Mouse (Mus musculus) kidney, embryonic 14.5 days (tissue): ENCODE data around the gene Pcyt2. TPM values are rescaled to one million over a fixed set of nuclear protein-coding genes. Genes with fewer than 3 reads are reported as not detected.
A peak's percentile ranks its signal among the peaks of the same experiment; 100 is the strongest.

ENCODE experiments used
- ATAC-seq: fragments of 200-750 bp; cut with Nextera tagmentation; 2 replicates; pipeline ENCODE4 v1.8.0; 2017; ENCODE audit warnings: moderate number of reproducible peaks, mild to moderate bottlenecking, moderate TSS enrichment, moderate library complexity; ENCODE audit not compliant: low FRiP score, low TSS enrichment
- H3K27ac ChIP-seq: fragments of 300-500 bp; sonication (generic); 2 replicates; pipeline ENCODE4 v1.5.1; 2014; ENCODE audit warnings: low read depth, mild to moderate bottlenecking, low read length, moderate library complexity, mixed read lengths
- H3K27me3 ChIP-seq: fragments of 300-500 bp; sonication (generic); 2 replicates; pipeline ENCODE4 v1.6.1; 2014; ENCODE audit warnings: mild to moderate bottlenecking, low read length; ENCODE audit not compliant: control insufficient read depth, insufficient read depth
- H3K36me3 ChIP-seq: fragments of 300-500 bp; sonication (generic); 2 replicates; pipeline ENCODE4 v1.6.1; 2014; ENCODE audit warnings: low read length, mixed read lengths; ENCODE audit not compliant: control insufficient read depth, insufficient read depth
- H3K4me1 ChIP-seq: fragments of 300-500 bp; sonication (generic); 2 replicates; pipeline ENCODE4 v1.6.1; 2014; ENCODE audit warnings: low read length, mixed read lengths; ENCODE audit not compliant: control insufficient read depth, insufficient read depth
- H3K4me2 ChIP-seq: fragments of 300-500 bp; sonication (generic); replicated peaks from 2 replicates; pipeline ENCODE4 v1.6.1; 2014; ENCODE audit warnings: low read depth, mild to moderate bottlenecking, low read length
- H3K4me3 ChIP-seq: fragments of 300-500 bp; sonication (generic); 2 replicates; pipeline ENCODE4 v1.5.1; 2014; ENCODE audit warnings: mild to moderate bottlenecking, low read length
- H3K9ac ChIP-seq: fragments of 300-500 bp; sonication (generic); 2 replicates; pipeline ENCODE4 v1.6.1; 2014; ENCODE audit warnings: low read depth, mild to moderate bottlenecking, low read length, moderate library complexity
- H3K9me3 ChIP-seq: fragments of 300-500 bp; sonication (generic); 2 replicates; pipeline ENCODE4 v1.6.1; 2016; ENCODE audit warnings: low read length; ENCODE audit not compliant: control insufficient read depth
- WGBS: fragments of 180-500 bp; shearing (Covaris S2); extraction: QIAGEN DNeasy Blood & Tissue Kit; methylation state at CpG from one replicate; pipeline ENCODE4 v1.1.7; 2014; 5-methylcytosine and 5-hydroxymethylcytosine counted together
- polyA plus RNA-seq: library from polyadenylated mRNA; unstranded; fragments of >200 nt; fragmentation: Nextera tagmentation; extraction: Ambion mirVana; gene quantifications from 2 replicates; pipeline ENCODE4 v1.2.1, GENCODE M21; 2014

The Pcyt2 gene
- polyA plus RNA-seq, 1 experiment from 2014 or later = 82.7 TPM

DNA sequence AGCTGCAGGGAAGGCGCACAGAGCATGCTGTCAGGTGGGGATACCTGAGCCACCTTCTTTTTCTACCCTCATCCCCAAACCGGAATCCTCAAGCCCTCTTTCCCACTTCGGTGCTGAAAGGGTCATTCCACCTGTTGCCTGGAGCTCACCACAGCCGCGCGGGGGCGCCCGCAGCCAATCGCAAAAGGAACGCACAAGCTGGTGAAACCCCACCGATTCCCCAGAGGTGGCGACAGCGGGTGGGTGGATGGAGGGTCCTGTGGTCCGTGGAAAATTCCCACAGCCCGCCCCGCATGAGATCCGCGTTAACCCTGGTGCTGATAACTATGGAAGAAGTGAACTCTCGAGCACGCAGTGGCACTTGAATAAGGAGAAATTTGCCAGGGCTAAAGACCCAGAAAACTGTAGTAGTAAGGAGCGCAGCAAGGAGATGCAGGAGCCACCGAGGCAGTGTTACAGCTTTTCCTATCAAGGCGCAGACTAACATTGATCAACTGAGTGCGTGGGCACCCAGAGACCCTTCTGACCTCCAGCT is 41.2 kb upstream of the Pcyt2 start:
- peaks cover 60% of the 10 kb centered on the region for H3K27me3 ChIP-seq
- peaks cover 18% of the 10 kb centered on the region for H3K4me1 ChIP-seq
- no peaks in the 10 kb centered on the region for H3K36me3 ChIP-seq
- no peak overlapping the region; the same call in 1 of the 2 replicates for H3K4me3 ChIP-seq
- peak; percentile 36; the same call in 1 of the 2 replicates for ATAC-seq
- no peaks in the 10 kb centered on the region for H3K9me3 ChIP-seq
- H3K4me2 ChIP-seq = peak overlapping the region; percentile 5; the same call in 1 of the 2 replicates
- H3K27ac ChIP-seq = no peak overlapping the region
- H3K9ac ChIP-seq = no peak overlapping the region
- 2% methylated on average over 24 of the region's 24 CpGs for WGBS

DNA sequence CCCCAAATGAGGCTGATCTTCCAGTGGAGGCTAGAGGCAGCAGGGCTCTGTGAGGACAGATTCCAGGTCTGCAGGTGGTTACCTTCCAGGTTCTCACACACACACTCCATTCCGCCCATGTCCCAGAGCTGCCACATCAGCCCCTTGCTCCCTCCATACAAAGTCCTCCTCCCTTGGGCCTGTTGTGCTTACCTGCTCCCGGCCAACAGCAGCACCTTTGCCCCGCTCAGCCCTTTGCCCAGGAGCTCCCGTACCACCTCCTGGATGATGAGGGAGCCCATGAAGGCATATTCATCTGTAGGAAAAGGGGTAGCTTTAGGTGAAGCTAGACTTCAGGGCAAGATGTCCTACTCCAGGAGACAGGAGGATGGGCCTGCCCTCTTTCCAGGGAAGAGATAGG is 39.6 kb upstream of the Pcyt2 start:
- Histone ChIP-seq H3K27me3 (peaks cover 44% of the 10 kb centered on the region), H3K36me3 (no peaks in the 10 kb centered on the region), H3K4me3 (no peak overlapping the region), H3K27ac (no peak overlapping the region), H3K4me1 (peaks cover 18% of the 10 kb centered on the region), H3K9me3 (no peaks in the 10 kb centered on the region), H3K9ac (no peak overlapping the region), H3K4me2 (no peak overlapping the region)
- no peak for ATAC-seq
- WGBS = 90% methylated on average over 4 of the region's 4 CpGs

DNA sequence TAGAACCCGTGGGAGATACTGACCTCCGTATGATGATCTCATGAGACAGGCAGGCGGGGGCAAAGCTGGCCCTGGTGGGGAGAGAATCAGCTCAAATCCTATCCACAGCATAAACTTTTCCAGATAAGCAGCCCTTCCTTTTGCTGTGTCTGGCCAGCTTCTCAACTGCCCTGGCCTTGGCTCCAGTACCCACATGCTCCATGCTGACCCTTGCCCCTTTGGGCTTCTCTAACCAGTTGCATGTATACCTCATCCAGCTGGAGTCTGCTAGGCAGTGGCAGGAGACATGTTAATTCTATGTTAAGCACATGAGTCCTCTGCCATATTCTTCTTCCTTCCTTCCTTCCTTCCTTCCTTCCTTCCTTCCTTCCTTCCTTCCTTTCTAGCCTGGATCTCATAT is 37.0 kb upstream of the Pcyt2 start:
- Histone ChIP-seq H3K27me3 (peaks cover 18% of the 10 kb centered on the region), H3K4me1 (peaks cover 5% of the 10 kb centered on the region; the same call in 1 of the 2 replicates), H3K9ac (no peak overlapping the region), H3K9me3 (no peaks in the 10 kb centered on the region), H3K4me2 (no peak overlapping the region), H3K36me3 (no peaks in the 10 kb centered on the region), H3K27ac (no peak overlapping the region), H3K4me3 (no peak overlapping the region)
- WGBS = 74% methylated on average over 3 of the region's 3 CpGs
- no peak for ATAC-seq

DNA sequence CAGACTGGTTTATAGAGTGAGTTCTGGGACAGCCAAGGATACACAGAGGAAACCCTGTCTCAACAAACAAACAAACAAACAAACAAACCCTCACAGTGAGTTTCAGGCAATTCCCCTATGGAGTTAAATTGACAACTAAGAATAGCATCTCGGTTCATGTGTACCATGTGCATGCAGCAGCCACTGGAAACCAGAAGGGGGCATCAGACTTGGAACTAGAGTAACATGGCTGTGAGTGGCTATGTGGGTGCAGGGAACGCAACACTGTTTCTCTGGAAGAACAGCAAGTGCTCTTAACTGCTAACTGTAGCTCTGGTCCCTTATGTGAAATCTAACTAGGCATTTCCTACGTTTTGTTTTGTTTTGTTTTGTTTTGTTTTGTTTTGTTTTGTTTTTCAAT is 34.1 kb upstream of the Pcyt2 start:
- Histone ChIP-seq H3K36me3 (no peaks in the 10 kb centered on the region), H3K27me3 (peaks cover 4% of the 10 kb centered on the region; the same call in 1 of the 2 replicates), H3K4me1 (peaks cover 6% of the 10 kb centered on the region), H3K9ac (no peak overlapping the region), H3K4me2 (no peak overlapping the region), H3K9me3 (no peaks in the 10 kb centered on the region), H3K27ac (no peak overlapping the region), H3K4me3 (no peak overlapping the region)
- WGBS = 81% methylated on average over 3 of the region's 3 CpGs
- ATAC-seq = no peak

DNA sequence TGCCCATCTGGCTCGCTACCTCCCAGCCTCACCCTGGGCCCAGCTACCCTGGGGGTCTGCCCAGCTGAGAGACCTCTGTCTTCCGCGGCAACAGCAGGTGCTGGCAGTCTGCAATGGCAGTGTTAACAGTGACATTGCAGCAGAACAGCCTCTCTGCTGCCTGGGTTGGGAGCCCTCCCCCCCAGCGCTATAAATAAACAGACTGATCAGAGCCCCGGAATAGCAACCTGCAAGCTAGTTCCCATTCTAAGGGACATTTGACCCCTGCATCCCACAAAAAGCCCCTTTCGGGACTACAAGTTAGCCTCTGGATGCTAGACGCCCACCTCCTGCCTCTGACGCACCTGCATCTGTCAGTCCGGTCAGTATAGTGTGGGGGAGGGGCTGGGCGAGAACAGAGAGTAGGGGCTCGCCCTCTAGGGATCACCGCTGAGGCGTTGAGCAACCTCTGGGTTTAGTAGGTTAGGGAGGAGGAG is 30.3 kb upstream of the Pcyt2 start, which contains the start of gene Myadml2:
Gene Myadml2 (minus strand): TSS at position 158 of the 476 bp plus-strand sequence.
- ATAC-seq = no peak
- WGBS = 7% methylated on average over 13 of the region's 13 CpGs
- H3K9me3 ChIP-seq = no peaks in the 10 kb centered on the region
- H3K4me3 ChIP-seq = peak within 1 kb of the TSS; percentile 9; the same call in 1 of the 2 replicates
- peaks cover 9% of the 10 kb centered on the region for H3K4me1 ChIP-seq
- H3K9ac ChIP-seq = peak within 1 kb of the TSS; percentile 9; the same call in 1 of the 2 replicates
- H3K27me3 ChIP-seq = peaks cover 4% of the 10 kb centered on the region; the same call in 1 of the 2 replicates
- no peak within 1 kb of the TSS for H3K27ac ChIP-seq
- no peaks in the 10 kb centered on the region for H3K36me3 ChIP-seq
- peak within 1 kb of the TSS; percentile 42 for H3K4me2 ChIP-seq

DNA sequence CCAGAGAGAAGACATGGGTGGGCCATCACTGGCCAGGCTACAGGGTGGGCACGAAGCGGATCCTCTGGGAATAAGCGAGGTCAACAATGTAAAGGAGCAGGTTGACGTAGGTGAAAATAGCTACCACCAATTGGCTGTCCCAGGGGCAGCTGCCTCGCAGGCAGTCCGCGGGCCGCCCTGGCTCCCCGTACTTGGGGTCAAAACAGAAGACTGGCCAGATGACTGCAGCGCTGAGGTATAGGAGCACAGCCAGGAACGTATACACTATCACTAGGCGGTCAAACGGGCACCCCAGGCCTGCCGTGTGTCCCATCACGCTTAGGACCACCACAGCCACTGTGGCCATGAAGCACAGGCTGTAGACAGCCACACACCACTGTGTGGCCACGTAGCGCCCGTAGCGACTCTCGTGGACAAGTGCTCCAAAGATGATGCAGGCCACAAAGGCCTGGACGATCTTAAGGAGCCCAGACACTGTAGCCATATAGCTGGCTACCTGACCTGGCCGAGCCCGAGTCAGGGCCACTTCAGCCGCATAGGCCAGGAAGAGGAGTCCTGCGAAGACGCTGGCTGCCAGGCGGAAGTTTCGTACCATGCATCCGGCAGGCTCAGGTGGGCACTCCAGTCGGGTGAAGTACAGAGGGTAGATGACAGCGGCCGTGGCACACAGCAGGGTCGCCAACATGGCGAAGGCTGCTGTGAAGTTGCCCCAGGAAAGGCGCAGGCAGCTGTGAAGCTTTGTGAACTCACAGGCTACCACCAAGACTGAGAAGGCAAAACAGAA is 29.5 kb upstream of the Pcyt2 start:
- Histone ChIP-seq H3K4me2 (no peak overlapping the region; the same call in 1 of the 2 replicates), H3K4me1 (peaks cover 9% of the 10 kb centered on the region), H3K27ac (no peak overlapping the region), H3K9me3 (no peaks in the 10 kb centered on the region), H3K36me3 (no peaks in the 10 kb centered on the region), H3K9ac (0 out of 2 replicates have a peak overlapping the region, but pooled peaks have one; percentile 9), H3K4me3 (no peak overlapping the region), H3K27me3 (peaks cover 4% of the 10 kb centered on the region; the same call in 1 of the 2 replicates)
- WGBS = 81% methylated on average over 35 of the region's 35 CpGs
- no peak for ATAC-seq

DNA sequence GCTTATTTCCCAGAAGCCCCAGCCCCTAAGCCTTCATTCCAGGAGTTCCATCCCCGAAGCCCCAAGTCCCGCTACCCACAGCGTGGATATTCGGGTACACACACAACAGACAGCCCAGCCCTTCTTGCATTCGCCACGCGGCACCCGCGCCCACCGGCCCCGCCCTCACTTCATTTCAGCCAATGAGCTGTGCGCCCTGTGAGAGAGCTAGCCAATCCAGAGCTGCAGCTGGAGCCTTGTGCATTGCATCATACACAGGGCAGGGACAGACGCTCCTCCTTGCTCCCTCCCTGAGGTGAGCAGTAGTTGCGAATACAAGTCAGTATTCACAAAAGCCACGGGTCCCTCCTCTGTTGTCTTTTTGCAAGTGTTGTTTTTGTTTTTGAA is 25.9 kb upstream of the Pcyt2 start, which contains the start of gene Pycr1:
Gene Pycr1 (minus strand): TSS at position 169 of the 387 bp plus-strand sequence.
- Histone ChIP-seq H3K9ac (peak within 1 kb of the TSS; percentile 68), H3K4me1 (peaks cover 9% of the 10 kb centered on the region), H3K4me2 (peak within 1 kb of the TSS; percentile 95), H3K27ac (no peak within 1 kb of the TSS), H3K9me3 (no peaks in the 10 kb centered on the region), H3K4me3 (peak within 1 kb of the TSS; percentile 55), H3K36me3 (no peaks in the 10 kb centered on the region), H3K27me3 (peaks cover 4% of the 10 kb centered on the region; the same call in 1 of the 2 replicates)
- peak; percentile 99 for ATAC-seq
- under 1% methylated on average over 15 of the region's 15 CpGs for WGBS

DNA sequence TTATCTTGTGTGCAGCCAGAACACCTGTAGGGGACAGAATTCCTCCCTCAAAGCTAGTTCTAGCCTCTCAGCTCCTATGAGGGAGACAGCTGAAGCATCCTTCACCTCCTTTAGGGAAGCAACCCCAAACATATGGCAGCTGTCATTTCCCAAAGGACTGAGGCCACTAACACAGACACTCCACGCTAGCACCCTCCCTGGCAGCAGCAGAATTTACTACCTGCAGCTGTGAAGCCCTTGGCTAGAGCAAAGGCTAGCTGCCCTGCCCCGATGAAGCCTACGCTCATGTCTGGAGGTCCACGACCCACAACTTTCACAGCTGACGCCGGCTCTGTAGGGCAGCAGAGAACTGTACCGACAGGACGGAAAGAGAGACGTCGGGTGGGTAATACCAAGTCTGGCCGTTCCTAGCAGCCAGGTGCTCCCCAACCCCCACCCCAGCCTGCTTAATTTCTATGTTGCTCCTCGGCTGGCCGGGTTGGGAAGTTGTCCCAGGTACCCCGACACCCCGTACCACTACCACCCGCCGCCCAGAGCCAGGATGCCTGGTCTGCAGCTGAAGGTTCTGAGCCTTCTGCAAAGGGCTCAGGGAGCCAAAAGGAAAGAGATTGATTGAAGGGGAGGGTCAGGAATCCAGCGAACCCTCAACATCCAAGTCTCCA is 25.3 kb upstream of the Pcyt2 start:
- peak; percentile 56 for ATAC-seq
- Histone ChIP-seq H3K4me3 (peak overlapping the region; percentile 55), H3K36me3 (no peaks in the 10 kb centered on the region), H3K27ac (no peak overlapping the region), H3K27me3 (peaks cover 3% of the 10 kb centered on the region; the same call in 1 of the 2 replicates), H3K4me1 (peaks cover 9% of the 10 kb centered on the region), H3K4me2 (peak overlapping the region; percentile 95), H3K9ac (peak overlapping the region; percentile 68), H3K9me3 (no peaks in the 10 kb centered on the region)
- WGBS = 1% methylated on average over 18 of the region's 18 CpGs
